Mouse (Mus musculus) layer of hippocampus, postnatal 36 days (tissue): ENCODE results near the gene Gna11. TPM values are rescaled to one million over a fixed set of nuclear protein-coding genes. Genes with fewer than 3 reads are reported as not detected.
A peak's percentile ranks its signal among the peaks of the same experiment; 100 is the strongest.

Source experiments
- DNase-seq, 2 experiments: peaks; one replicate each; pipeline ENCODE4 v3.0.0; 2022
- total RNA-seq, 2 experiments: library from RNA; stranded (reverse); gene quantifications; 2 replicates each; pipeline ENCODE4 v1.2.3; 2021

Gene Gna11
- total RNA-seq, 2 experiments from 2014 or later, result 113 to 117 TPM

- peak; percentile 88 to 89 for DNase-seq
Measured at GRCm38 (mm10) chr10:81502658-81503057, 42.3 kb downstream of the Gna11 start.

- DNase-seq, result no peak
Measured at GRCm38 (mm10) chr10:81501863-81502262, 43.1 kb downstream of the Gna11 start.

GRCm38 (mm10) chr10:81500032-81500431, 45.0 kb downstream of the Gna11 start, which contains the start of gene S1pr4:
TSS of gene S1pr4 (minus strand) at chr10:81500132.
- DNase-seq, result no peak

GRCm38 (mm10) chr10:81499250-81499901, 45.6 kb downstream of the Gna11 start:
- no peak for DNase-seq

- DNase-seq, result no peak
Measured at GRCm38 (mm10) chr10:81498316-81499249, 46.4 kb downstream of the Gna11 start.

GRCm38 (mm10) chr10:81497401-81498270, 47.4 kb downstream of the Gna11 start:
- no peak for DNase-seq

- DNase-seq, result no peak
Measured at GRCm38 (mm10) chr10:81496969-81497368, 48.0 kb downstream of the Gna11 start.

GRCm38 (mm10) chr10:81496264-81496901, 48.6 kb downstream of the Gna11 start, which contains the start of gene Ncln:
TSS of gene Ncln (minus strand) at chr10:81496392.
- DNase-seq, result peak; percentile 97 to 98

GRCm38 (mm10) chr10:81495616-81496263, 49.2 kb downstream of the Gna11 start:
- peak in 1 of 2 experiments; percentile 55 for DNase-seq

GRCm38 (mm10) chr10:81495151-81495550, 49.8 kb downstream of the Gna11 start:
- no peak for DNase-seq

GRCm38 (mm10) chr10:81494260-81495041, 50.5 kb downstream of the Gna11 start:
- no peak for DNase-seq

GRCm38 (mm10) chr10:81493601-81494220, 51.3 kb downstream of the Gna11 start:
- DNase-seq, result no peak

- DNase-seq, result no peak
Measured at GRCm38 (mm10) chr10:81492606-81493240, 52.3 kb downstream of the Gna11 start.

- DNase-seq, result no peak
Measured at GRCm38 (mm10) chr10:81491018-81491417, 54.0 kb downstream of the Gna11 start.

GRCm38 (mm10) chr10:81489941-81490340, 55.0 kb downstream of the Gna11 start:
- no peak for DNase-seq

- no peak for DNase-seq
Measured at GRCm38 (mm10) chr10:81488081-81488480, 56.9 kb downstream of the Gna11 start.

- DNase-seq, result no peak
Measured at GRCm38 (mm10) chr10:81486496-81486895, 58.5 kb downstream of the Gna11 start.

GRCm38 (mm10) chr10:81485479-81486018, 59.4 kb downstream of the Gna11 start:
- no peak for DNase-seq

GRCm38 (mm10) chr10:81485060-81485449, 59.9 kb downstream of the Gna11 start:
- no peak for DNase-seq
